Mouse (Mus musculus) MEL (cell line): ENCODE measurements around the gene Sash1. TPM values are rescaled to one million over a fixed set of nuclear protein-coding genes. Genes with fewer than 3 reads are reported as not detected.

Experiments
- DNase-seq: peaks from one replicate; pipeline ENCODE4 v3.0.0; 2011; ENCODE audit warnings: low read depth, low spot score
- H3K27ac ChIP-seq: 2 replicates; pipeline ENCODE4 v1.5.1; 2012; ENCODE audit warnings: low read depth, mild to moderate bottlenecking, control low read depth, low read length, moderate library complexity; ENCODE audit not compliant: control insufficient read depth
- H3K27me3 ChIP-seq, 2 experiments: fragments of 150-350 bp in 1 of 2; sonication (generic) in 1 of 2; 2 replicates each; pipeline ENCODE4 v1.6.1; 2012; ENCODE audit warnings: low read length in 2 of 2, mild to moderate bottlenecking in 2 of 2, improper control_type of control experiment in 1 of 2, moderate library complexity in 1 of 2; ENCODE audit not compliant: insufficient read depth in 2 of 2, control insufficient read depth in 1 of 2
- H3K36me3 ChIP-seq, 2 experiments: 2 replicates each; pipeline ENCODE4 v1.6.1; 2012 to 2014; ENCODE audit warnings: low read length in 2 of 2, improper control_type of control experiment in 1 of 2, inconsistent platforms in 1 of 2, mild to moderate bottlenecking in 1 of 2; ENCODE audit not compliant: insufficient read depth in 2 of 2, control insufficient read depth in 1 of 2
- H3K4me1 ChIP-seq, 2 experiments: fragments of 150-350 bp in 1 of 2; sonication (generic) in 1 of 2; 2 replicates each; pipeline ENCODE4 v1.6.1; 2012; ENCODE audit warnings: low read length in 2 of 2, improper control_type of control experiment in 1 of 2, mild to moderate bottlenecking in 1 of 2; ENCODE audit not compliant: insufficient read depth in 2 of 2, control insufficient read depth in 1 of 2
- H3K4me3 ChIP-seq, 2 experiments: fragments of 150-350 bp in 1 of 2; sonication (generic) in 1 of 2; 2 replicates each; pipeline ENCODE4 v1.5.1; 2012; ENCODE audit warnings: low read depth in 2 of 2, low read length in 2 of 2, mild to moderate bottlenecking in 2 of 2, moderate library complexity in 2 of 2, control low read depth in 1 of 2, improper control_type of control experiment in 1 of 2; ENCODE audit not compliant: control insufficient read depth in 1 of 2, insufficient read depth in 1 of 2
- H3K79me2 ChIP-seq: 2 replicates; pipeline ENCODE4 v1.6.1; 2012; ENCODE audit warnings: mild to moderate bottlenecking, low read length, moderate library complexity; ENCODE audit not compliant: control insufficient read depth, poor library complexity, insufficient read depth
- H3K9ac ChIP-seq: 2 replicates; pipeline ENCODE4 v1.6.1; 2012; ENCODE audit warnings: low read depth, mild to moderate bottlenecking, control low read depth, low read length, moderate library complexity; ENCODE audit not compliant: control insufficient read depth, poor library complexity, severe bottlenecking
- H3K9me3 ChIP-seq: fragments of 150-350 bp; sonication (generic); replicated peaks from 2 replicates; pipeline ENCODE4 v1.6.1; 2012; ENCODE audit warnings: mild to moderate bottlenecking, low read length, improper control_type of control experiment, moderate library complexity; ENCODE audit not compliant: insufficient read depth
- BHLHE40 ChIP-seq: IDR thresholded peaks from 2 replicates; pipeline ENCODE4 v1.6.1; 2012; ENCODE audit warnings: low read depth, mild to moderate bottlenecking, inconsistent platforms, low read length, improper control_type of control experiment, borderline replicate concordance
- CHD1 ChIP-seq: IDR thresholded peaks from 2 replicates; pipeline ENCODE4 v1.6.1; 2012; ENCODE audit warnings: low read depth, mild to moderate bottlenecking, inconsistent platforms, low read length, improper control_type of control experiment
- CHD2 ChIP-seq: IDR thresholded peaks from 2 replicates; pipeline ENCODE4 v1.6.1; 2011; ENCODE audit warnings: low read length, improper control_type of control experiment
- EP300 ChIP-seq, 2 experiments: IDR thresholded peaks; 2 replicates each; pipeline ENCODE4 v1.6.1; 2011; ENCODE audit warnings: improper control_type of control experiment in 2 of 2, low read length in 2 of 2, low read depth in 1 of 2, mild to moderate bottlenecking in 1 of 2
- ETS1 ChIP-seq: IDR thresholded peaks from 2 replicates; pipeline ENCODE4 v1.6.1; 2012; ENCODE audit warnings: low read depth, mild to moderate bottlenecking, inconsistent platforms, low read length, improper control_type of control experiment, moderate library complexity
- GABPA ChIP-seq: IDR thresholded peaks from 2 replicates; pipeline ENCODE4 v1.6.1; 2012; ENCODE audit warnings: low read depth, mild to moderate bottlenecking, inconsistent platforms, low read length, improper control_type of control experiment, moderate library complexity
- KAT2A ChIP-seq: conservative IDR thresholded peaks from 2 replicates; pipeline ENCODE4 v1.6.1; 2012; ENCODE audit warnings: low read depth, low read length, improper control_type of control experiment, inconsistent platforms
- MAZ ChIP-seq: IDR thresholded peaks from 2 replicates; pipeline ENCODE4 v1.6.1; 2012; ENCODE audit warnings: low read depth, mild to moderate bottlenecking, inconsistent platforms, low read length, improper control_type of control experiment
- MEF2A ChIP-seq: IDR thresholded peaks from 2 replicates; pipeline ENCODE4 v1.6.1; 2014; ENCODE audit warnings: low read depth, mild to moderate bottlenecking, inconsistent platforms, low read length, improper control_type of control experiment; ENCODE audit not compliant: poor library complexity, insufficient replicate concordance, severe bottlenecking; ENCODE audit errors: extremely low read depth
- MYB ChIP-seq: IDR thresholded peaks from 2 replicates; pipeline ENCODE4 v1.6.1; 2011; ENCODE audit warnings: mild to moderate bottlenecking, low read depth, low read length, improper control_type of control experiment
- NELFE ChIP-seq: IDR thresholded peaks from 2 replicates; pipeline ENCODE4 v1.6.1; 2011; ENCODE audit warnings: low read depth, low read length, improper control_type of control experiment
- POLR2AphosphoS2 ChIP-seq: IDR thresholded peaks from 2 replicates; pipeline ENCODE4 v1.6.1; 2011; ENCODE audit warnings: low read length, improper control_type of control experiment
- POLR2AphosphoS5 ChIP-seq: IDR thresholded peaks from 2 replicates; pipeline ENCODE4 v1.6.1; 2012; ENCODE audit warnings: low read depth, borderline replicate concordance, mild to moderate bottlenecking, inconsistent platforms, low read length, moderate library complexity, mixed read lengths
- RAD21 ChIP-seq: IDR thresholded peaks from 2 replicates; pipeline ENCODE4 v1.6.1; 2011; ENCODE audit warnings: mild to moderate bottlenecking, low read depth, low read length, improper control_type of control experiment
- RCOR1 ChIP-seq: IDR thresholded peaks from 2 replicates; pipeline ENCODE4 v1.6.1; 2012; ENCODE audit warnings: low read depth, mild to moderate bottlenecking, inconsistent platforms, low read length, improper control_type of control experiment
- SIN3A ChIP-seq: IDR thresholded peaks from 2 replicates; pipeline ENCODE4 v1.6.1; 2012; ENCODE audit warnings: low read length, improper control_type of control experiment, inconsistent platforms
- SMC3 ChIP-seq: IDR thresholded peaks from 2 replicates; pipeline ENCODE4 v1.6.1; 2011; ENCODE audit warnings: low read depth, low read length, improper control_type of control experiment
- TBP ChIP-seq: IDR thresholded peaks from 2 replicates; pipeline ENCODE4 v1.8.0; 2011; ENCODE audit warnings: low read depth, low read length, improper control_type of control experiment
- TCF12 ChIP-seq: IDR thresholded peaks from 2 replicates; pipeline ENCODE4 v1.6.1; 2014; ENCODE audit warnings: low read depth, mild to moderate bottlenecking, inconsistent platforms, low read length, improper control_type of control experiment, moderate library complexity
- UBTF ChIP-seq: IDR thresholded peaks from 2 replicates; pipeline ENCODE4 v1.6.1; 2012; ENCODE audit warnings: low read depth, mild to moderate bottlenecking, inconsistent platforms, low read length, improper control_type of control experiment, moderate library complexity, borderline replicate concordance; ENCODE audit not compliant: insufficient read depth
- USF1 ChIP-seq: IDR thresholded peaks from 2 replicates; pipeline ENCODE4 v1.6.1; 2014; ENCODE audit warnings: low read depth, mild to moderate bottlenecking, inconsistent platforms, low read length, improper control_type of control experiment, moderate library complexity
- ZC3H11A ChIP-seq: IDR thresholded peaks from 2 replicates; pipeline ENCODE4 v1.6.1; 2012; ENCODE audit warnings: low read depth, mild to moderate bottlenecking, inconsistent platforms, low read length, improper control_type of control experiment
- ZMIZ1 ChIP-seq: IDR thresholded peaks from 2 replicates; pipeline ENCODE4 v1.6.1; 2012; ENCODE audit warnings: low read depth, mild to moderate bottlenecking, inconsistent platforms, low read length, improper control_type of control experiment, moderate library complexity
- ZNF384 ChIP-seq: IDR thresholded peaks from 2 replicates; pipeline ENCODE4 v1.6.1; 2012; ENCODE audit warnings: low read depth, mild to moderate bottlenecking, inconsistent platforms, low read length, improper control_type of control experiment
- polyA plus RNA-seq, 2 experiments: library from polyadenylated mRNA; stranded (reverse) in 1 of 2; unstranded in 1 of 2; fragments of >175 nt in 1 of 2; fragments of >200 nt in 1 of 2; gene quantifications; 2 replicates each; pipeline versions ENCODE4 v1.2.1 to v1.2.4; 2012; ENCODE audit warnings: low replicate concordance in 2 of 2, low read depth in 1 of 2; ENCODE audit not compliant: insufficient read length in 2 of 2, insufficient read depth in 1 of 2, missing spikeins in 1 of 2
- total RNA-seq: library from RNA; depleted of rRNA; stranded (reverse); fragments of 300-350 nt; gene quantifications from 2 replicates; pipeline ENCODE4 v1.2.3, GENCODE M21; 2012

The Sash1 gene
- total and polyA plus RNA-seq, 3 experiments: not detected

DNA sequence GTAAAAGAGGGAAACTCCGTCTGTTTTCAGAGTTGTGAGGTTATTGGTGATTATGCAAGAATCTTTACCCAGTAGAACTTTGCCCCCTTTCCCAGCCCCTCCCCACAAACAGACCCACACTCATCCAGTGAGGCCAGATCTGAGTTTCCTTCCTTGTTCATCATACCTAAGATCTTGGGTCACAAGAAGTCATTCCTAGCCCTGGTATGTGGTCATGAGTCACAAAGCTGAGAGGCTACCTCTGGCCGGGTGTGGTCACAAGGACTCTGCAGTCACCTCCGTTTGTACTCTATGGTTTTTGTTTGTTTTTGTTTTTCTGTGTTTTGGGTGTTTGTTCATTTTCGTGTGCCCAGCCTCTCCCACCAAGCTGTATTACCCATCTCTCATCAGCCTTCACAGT lies 4.6 kb upstream of the Sash1 start:
- no peak for DNase-seq
- Histone ChIP-seq H3K27me3 (no peaks in the 10 kb centered on the region), H3K4me3 (no peak overlapping the region), H3K9ac (no peak overlapping the region), H3K27ac (no peak overlapping the region), H3K36me3 (no peaks in the 10 kb centered on the region), H3K4me1 (no peaks in the 10 kb centered on the region), H3K79me2 (no peaks in the 10 kb centered on the region), H3K9me3 (no peaks in the 10 kb centered on the region)
- TF ChIP-seq ZMIZ1: no peak
- no peak for TF ChIP-seq GABPA
- TF ChIP-seq UBTF: no peak
- TF ChIP-seq RAD21: no peak
- TF ChIP-seq ZC3H11A: no peak
- TF ChIP-seq KAT2A: no peak
- TF ChIP-seq MEF2A: no peak
- no peak for TF ChIP-seq POLR2AphosphoS2
- no peak for TF ChIP-seq SIN3A
- TF ChIP-seq MAZ: no peak
- no peak for TF ChIP-seq MYB
- TF ChIP-seq RCOR1: no peak
- no peak for TF ChIP-seq BHLHE40
- no peak for TF ChIP-seq POLR2AphosphoS5

- Histone ChIP-seq H3K9me3 (no peaks in the 10 kb centered on the region), H3K79me2 (no peaks in the 10 kb centered on the region), H3K9ac (no peak overlapping the region), H3K27me3 (no peaks in the 10 kb centered on the region), H3K27ac (no peak overlapping the region), H3K36me3 (no peaks in the 10 kb centered on the region), H3K4me3 (no peak overlapping the region), H3K4me1 (no peaks in the 10 kb centered on the region)
- TF ChIP-seq TBP (no peak), CHD2 (no peak), SMC3 (no peak), USF1 (no peak), ETS1 (no peak), TCF12 (no peak), CHD1 (no peak), ZMIZ1 (no peak), EP300 (IDR thresholded peaks at IDR 0.05; ENCODE audit: low read depth in 1 of 2, low read length in 2 of 2) (no peak), RAD21 (no peak), MYB (no peak), RCOR1 (no peak), NELFE (no peak), MEF2A (no peak), UBTF (no peak), ZNF384 (no peak)
- no peak for DNase-seq
Measured at GRCm38 (mm10) chr10:8889341-8889740, 3.5 kb upstream of the Sash1 start.
